Mouse (Mus musculus): ENCODE results near the gene Ppig.

- no peak for TF ChIP-seq POLR2A (IDR thresholded peaks at IDR 0.05; ENCODE audit: extremely low read depth, insufficient read depth, low read length)
- no peak for TF ChIP-seq CTCF (IDR thresholded peaks at IDR 0.05; ENCODE audit: low read depth, low read length)
Observed at GRCm38 (mm10) chr2:69719121-69719520, 3.2 kb upstream of the Ppig start.
